Mouse (Mus musculus) left cerebral cortex, adult 11 months (tissue): ENCODE results near the gene Gm5565.
"Not testable (repeated sequence)": the region's sequence is repeated elsewhere in the genome, so short reads cannot be mapped to it uniquely, and the experiment has no call there.

Source experiments
- DNase-seq: peaks from one replicate; pipeline ENCODE4 v3.0.0; 2022; ENCODE audit warnings: low spot score

The Gm5565 gene

DNA sequence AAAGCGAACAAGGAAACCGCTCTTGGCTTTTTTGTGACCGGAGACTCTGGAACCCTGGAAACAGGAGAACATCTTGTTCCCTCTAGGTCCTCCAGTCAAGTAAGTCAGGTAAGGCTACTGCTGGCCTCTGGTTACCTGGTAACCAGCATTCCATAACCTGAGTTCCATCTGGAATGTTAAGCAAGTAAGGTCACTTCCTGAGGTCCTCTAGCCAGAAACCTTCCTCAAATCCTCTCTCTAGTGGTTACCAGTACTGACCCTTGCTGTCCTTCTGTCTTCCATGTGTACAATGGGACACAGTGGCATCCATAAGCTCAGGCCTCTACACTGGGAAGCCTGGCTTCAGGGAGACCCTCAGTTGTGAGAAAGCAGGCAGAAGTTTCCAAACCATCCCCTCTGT lies at the start of gene Gm5565:
Gene Gm5565, minus strand, starts transcription at position 101 of the 400 bp plus-strand sequence.
- DNase-seq, result not testable (repeated sequence)

GRCm38 (mm10) chr5:146205537-146205936 lies 45.2 kb upstream of the Gm5565 start:
- no peak for DNase-seq

DNA sequence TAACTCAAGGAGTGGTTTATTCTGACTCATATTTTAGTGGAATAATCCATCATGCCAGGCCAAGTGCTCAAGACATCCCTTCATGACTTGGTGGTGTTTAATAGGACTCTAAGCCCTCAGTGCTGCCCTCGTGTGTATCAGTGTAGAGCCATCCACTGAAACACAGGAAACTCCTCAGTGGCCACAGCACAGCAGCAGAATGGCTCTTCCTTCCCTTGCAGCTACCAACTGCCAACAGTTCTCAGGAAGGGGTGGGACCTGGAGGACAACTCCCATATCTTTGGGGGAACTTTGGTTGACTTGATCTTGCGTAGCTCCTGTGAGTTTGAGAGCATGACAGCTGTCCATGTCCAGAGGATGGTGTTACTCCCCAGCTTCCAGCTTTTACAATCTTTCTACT lies 43.6 kb upstream of the Gm5565 start:
- DNase-seq, result no peak

DNA sequence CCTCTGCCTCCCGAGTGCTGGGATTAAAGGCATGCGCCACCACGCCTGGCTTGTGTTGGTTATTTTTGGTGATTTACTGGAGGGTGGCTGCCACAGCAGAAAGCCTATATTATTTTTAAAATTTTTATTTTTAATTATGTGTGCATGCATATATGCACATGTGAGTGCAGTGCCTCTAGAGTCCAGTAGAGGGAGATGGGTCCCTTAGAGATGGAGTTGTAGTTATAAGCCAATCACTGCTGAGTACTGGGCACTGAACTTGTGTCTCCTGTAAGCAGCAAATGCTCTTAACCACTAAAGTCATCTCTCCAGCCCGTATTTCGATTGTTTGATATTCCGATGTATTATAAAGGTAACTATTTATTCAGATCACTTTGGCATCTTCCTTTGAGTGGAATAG lies 40.2 kb upstream of the Gm5565 start:
- no peak for DNase-seq

DNA sequence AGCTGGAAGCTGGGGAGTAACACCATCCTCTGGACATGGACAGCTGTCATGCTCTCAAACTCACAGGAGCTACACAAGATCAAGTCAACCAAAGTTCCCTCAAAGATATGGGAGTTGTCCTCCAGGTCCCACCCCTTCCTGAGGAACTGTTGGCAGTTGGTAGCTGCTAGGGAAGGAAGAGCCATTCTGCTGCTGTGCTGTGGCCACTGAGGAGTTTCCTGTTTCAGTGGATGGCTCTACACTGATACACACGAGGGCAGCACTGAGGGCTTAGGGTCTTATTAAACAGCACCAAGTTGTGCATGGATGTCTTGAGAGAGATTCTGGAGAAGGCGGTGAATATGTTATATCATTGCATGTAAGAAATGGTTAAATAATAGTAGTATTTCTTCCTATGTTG lies 39.2 kb upstream of the Gm5565 start:
- no peak for DNase-seq

DNA sequence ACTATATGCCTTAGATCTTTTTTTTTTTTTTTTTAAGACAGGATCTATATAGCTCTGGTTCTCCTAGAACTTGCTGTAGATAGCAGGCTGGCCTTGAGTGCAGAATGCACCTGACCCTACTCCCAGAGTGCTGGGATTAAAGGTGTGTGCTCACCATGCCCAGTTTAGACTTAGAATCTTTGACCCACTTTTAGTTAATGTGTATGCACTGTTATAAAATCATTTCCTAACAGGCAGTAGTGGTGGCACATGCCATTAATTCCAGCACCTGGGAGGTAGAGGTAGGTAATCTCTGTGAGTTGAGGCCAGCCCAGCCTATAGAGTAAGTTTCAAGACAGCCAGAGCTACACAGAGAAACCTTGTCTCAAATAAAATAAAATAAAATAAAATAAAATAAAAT lies 38.7 kb upstream of the Gm5565 start:
- no peak for DNase-seq

- DNase-seq, result no peak
These were observed 33.0 kb upstream of the Gm5565 start for GRCm38 (mm10) chr5:146193360-146193759.

- DNase-seq, result no peak
These were observed 30.3 kb upstream of the Gm5565 start for GRCm38 (mm10) chr5:146190501-146191269.

- DNase-seq, result no peak
These were observed 29.8 kb upstream of the Gm5565 start for GRCm38 (mm10) chr5:146190093-146190492.

DNA sequence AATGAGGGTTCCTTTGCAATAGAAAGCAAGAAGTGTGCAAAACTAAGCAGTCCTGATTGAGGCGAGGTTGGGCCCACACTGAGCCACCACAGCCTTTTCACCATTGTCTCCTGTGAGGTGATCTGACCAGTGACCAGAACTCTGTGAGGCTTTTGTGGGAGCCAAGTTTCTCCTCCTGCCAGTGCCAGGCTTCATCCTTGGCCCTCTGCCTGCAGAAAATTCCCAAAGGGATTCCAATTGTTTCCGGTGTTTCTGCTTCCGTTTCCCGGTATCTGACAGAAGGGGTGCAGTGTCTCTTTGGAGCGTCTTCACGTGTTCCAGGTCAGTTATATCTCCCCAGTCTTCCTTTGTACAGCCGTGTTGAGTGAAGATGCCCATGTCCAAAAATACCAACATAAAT lies 28.4 kb upstream of the Gm5565 start:
- DNase-seq, result no peak

DNA sequence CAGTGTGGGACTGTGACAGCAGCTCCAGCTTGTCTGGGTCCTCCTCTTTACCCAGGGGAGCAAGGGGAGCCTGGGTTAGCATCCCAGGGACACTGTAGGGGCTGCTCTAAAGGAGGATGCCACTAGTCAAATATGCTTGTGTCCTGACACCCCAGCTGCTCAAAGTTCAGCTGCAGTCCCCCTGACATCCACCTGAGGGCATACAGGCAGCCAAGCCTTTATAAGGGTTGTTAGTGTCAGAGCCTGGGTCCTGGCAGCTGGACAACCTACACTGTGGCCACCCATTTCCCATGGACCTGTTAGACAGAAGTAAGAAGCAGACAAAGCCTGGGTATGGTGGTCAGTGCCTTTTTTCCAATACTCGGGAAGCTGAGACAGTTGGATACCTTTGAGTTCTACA lies 27.8 kb upstream of the Gm5565 start:
- no peak for DNase-seq

DNA sequence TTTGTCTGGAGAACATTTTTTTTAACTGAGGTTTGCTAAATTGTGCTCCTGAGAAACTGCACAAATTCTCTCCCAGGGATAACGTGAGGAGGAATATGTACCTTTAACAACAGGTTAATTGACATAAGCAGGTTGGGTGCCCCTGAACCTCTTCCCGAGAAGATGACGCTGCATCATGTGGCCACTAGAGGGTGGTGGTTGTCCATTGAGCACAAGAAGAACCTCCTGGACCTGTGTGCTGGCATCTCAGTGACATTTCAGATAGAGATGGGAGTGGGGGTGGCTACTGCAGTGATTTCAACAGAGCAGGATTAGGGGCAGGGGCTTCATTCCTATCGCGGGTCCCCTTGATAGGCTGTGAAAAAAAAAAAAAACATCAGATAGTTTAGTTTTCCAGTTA lies 27.1 kb upstream of the Gm5565 start:
- DNase-seq, result peak; percentile 11

- not testable (repeated sequence) for DNase-seq
These were observed 24.9 kb upstream of the Gm5565 start, which contains the start of gene 1700001J03Rik for GRCm38 (mm10) chr5:146185204-146185603. Gene 1700001J03Rik (minus strand): TSS chr5:146185304.

GRCm38 (mm10) chr5:146172744-146173143 lies 12.4 kb upstream of the Gm5565 start:
- DNase-seq, result not testable (repeated sequence)

DNA sequence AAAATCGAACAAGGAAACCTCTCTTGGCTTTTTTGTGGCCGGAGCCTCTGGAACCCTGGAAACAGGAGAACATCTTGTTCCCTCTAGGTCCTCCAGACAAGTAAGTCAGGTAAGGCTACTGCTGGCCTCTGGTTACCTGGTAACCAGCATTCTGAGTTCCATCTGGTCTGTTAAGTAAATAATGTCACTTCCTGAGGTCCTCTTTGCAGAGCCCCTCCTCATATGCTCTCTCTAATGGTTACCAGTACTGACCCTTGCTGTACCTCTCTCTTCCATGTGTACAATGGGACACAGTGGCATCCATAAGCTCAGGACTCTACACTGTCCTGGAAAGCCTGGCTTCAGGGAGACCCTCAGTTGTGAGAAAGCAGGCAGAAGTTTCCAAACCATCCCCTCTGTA lies 10.3 kb upstream of the Gm5565 start, which contains the start of gene Gm6309:
Gene Gm6309, minus strand, starts transcription at position 101 of the 400 bp plus-strand sequence.
- DNase-seq, result not testable (repeated sequence)

- not testable (repeated sequence) for DNase-seq
These were observed 2.0 kb downstream of the Gm5565 start for GRCm38 (mm10) chr5:146158326-146158725.

DNA sequence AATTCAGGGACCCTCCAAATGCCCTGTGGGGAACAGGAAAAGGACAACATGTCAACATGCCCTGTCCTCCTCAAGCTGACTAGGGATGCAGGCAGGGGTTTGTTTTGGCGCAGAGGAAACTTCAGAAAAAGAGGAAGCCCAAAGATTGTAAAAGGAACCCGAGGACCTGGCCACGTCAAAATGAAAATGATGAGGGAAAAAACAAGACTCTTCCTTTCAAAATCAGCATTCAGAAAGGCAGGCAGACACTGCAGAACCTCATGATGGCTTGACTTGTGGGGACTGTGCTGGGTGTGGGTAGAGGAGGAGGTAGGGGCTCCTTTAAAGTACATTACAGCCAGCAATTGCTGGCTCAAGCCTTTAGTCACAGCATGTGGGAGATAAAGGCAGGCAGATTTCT lies 9.9 kb downstream of the Gm5565 start:
- DNase-seq, result no peak

DNA sequence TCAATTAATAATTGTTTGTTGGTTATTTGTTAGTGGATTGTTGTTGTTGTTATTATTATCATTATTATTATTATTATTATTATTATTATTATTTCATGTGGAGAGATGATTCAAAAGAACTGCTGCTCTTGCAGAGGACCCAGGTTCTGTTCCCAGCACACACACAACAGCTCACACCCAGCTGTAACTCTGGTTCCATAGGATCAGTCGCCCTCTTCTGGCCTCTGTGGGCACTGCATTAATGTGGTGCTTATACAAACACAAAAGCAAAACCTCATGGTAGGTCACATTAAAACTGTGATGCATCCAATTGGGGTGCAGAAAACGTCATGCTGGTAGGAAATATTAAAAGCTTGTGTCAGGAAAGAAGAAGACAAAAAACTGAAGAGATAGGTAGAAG lies 12.4 kb downstream of the Gm5565 start:
- no peak for DNase-seq
